Mouse (Mus musculus): ENCODE measurements around the gene Lin7c.

DNA sequence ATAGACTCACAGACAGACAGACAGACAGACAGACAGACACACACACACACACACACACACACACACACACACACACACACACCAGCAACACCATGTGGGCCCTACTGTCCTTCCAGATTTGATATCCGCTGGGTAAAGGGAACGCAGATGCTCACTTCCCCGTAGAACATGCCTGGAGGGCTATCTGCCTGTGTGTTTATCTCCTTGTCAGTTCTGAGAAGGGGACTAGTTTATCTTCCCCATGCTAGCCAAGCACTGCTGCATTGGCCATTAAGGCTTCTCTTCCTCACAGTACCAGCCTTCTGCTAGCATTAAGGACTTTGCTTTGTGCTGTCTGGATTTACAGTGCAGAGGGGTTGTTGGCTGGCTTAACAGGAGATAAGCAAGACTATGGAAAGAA lies 38.6 kb downstream of the Lin7c start:
- TF ChIP-seq EP300 (IDR thresholded peaks at IDR 0.05; ENCODE audit: low read depth): no peak
- no peak for TF ChIP-seq CTCF (IDR thresholded peaks at IDR 0.05; ENCODE audit: low read depth)

Data from heart, postnatal 0 days (tissue).